Mouse (Mus musculus) liver, adult 2 months (tissue): ENCODE measurements around the gene Ptprn2. TPM values are rescaled to one million over a fixed set of nuclear protein-coding genes. Genes with fewer than 3 reads are reported as not detected.

Experiments used
- DNase-seq: peaks from one replicate; pipeline ENCODE4 v3.0.0-alpha.2; 2011; ENCODE audit warnings: low read depth, low spot score; ENCODE audit errors: extremely low read depth
- H3K27ac ChIP-seq: fragments of 200-500 bp; replicated peaks from 2 replicates; pipeline ENCODE4 v1.5.1; 2012; ENCODE audit warnings: low read depth, mild to moderate bottlenecking, control low read depth, inconsistent platforms, low read length; ENCODE audit not compliant: insufficient read depth
- H3K27me3 ChIP-seq: fragments of 200-500 bp; 2 replicates; pipeline ENCODE4 v1.6.1; 2012; ENCODE audit warnings: mild to moderate bottlenecking, moderate library complexity, low read length, inconsistent platforms; ENCODE audit not compliant: control insufficient read depth, insufficient read depth
- H3K36me3 ChIP-seq: fragments of 200-500 bp; 2 replicates; pipeline ENCODE4 v1.6.1; 2012; ENCODE audit warnings: low read length, inconsistent platforms; ENCODE audit not compliant: control insufficient read depth, insufficient read depth
- H3K4me1 ChIP-seq: fragments of 200-500 bp; 2 replicates; pipeline ENCODE4 v1.6.1; 2011; ENCODE audit warnings: low read length; ENCODE audit not compliant: control insufficient read depth, insufficient read depth
- H3K4me3 ChIP-seq: fragments of 200-500 bp; 2 replicates; pipeline ENCODE4 v1.5.1; 2011; ENCODE audit warnings: low read depth, mild to moderate bottlenecking, control low read depth, low read length, moderate library complexity; ENCODE audit not compliant: insufficient read depth
- H3K79me2 ChIP-seq: fragments of 200-500 bp; 2 replicates; pipeline ENCODE4 v1.6.1; 2012; ENCODE audit warnings: inconsistent platforms, mild to moderate bottlenecking, low read length, moderate library complexity; ENCODE audit not compliant: control insufficient read depth, insufficient read depth
- H3K9ac ChIP-seq: fragments of 200-500 bp; 2 replicates; pipeline ENCODE4 v1.6.1; 2012; ENCODE audit warnings: low read depth, mild to moderate bottlenecking, control low read depth, inconsistent platforms, low read length
- CTCF ChIP-seq: fragments of 200-500 bp; IDR thresholded peaks from 2 replicates; pipeline ENCODE4 v1.5.1; 2011; ENCODE audit warnings: low read depth, low read length, control low read depth
- POLR2A ChIP-seq: fragments of 200-500 bp; IDR thresholded peaks from 2 replicates; pipeline ENCODE4 v1.6.1; 2011; ENCODE audit warnings: low read length, control low read depth; ENCODE audit not compliant: insufficient read depth; ENCODE audit errors: extremely low read depth
- WGBS: fragments of 180-500 bp; shearing (Covaris S2); methylation state at CpG from one replicate; pipeline ENCODE4 v1.1.7; 2018; 5-methylcytosine and 5-hydroxymethylcytosine counted together
- polyA plus RNA-seq: library from polyadenylated mRNA; depleted of rRNA; stranded (reverse); fragments of >200 nt; gene quantifications from 2 replicates; pipeline ENCODE4 v1.2.3, GENCODE M21; 2012
- total RNA-seq: library from RNA; depleted of rRNA; stranded (reverse); fragments of >200 nt; gene quantifications from 2 replicates; pipeline ENCODE4 v1.2.3, GENCODE M21; 2014

Gene Ptprn2
- total and polyA plus RNA-seq, 2 experiments: 0.06 TPM; not detected in 1

DNA sequence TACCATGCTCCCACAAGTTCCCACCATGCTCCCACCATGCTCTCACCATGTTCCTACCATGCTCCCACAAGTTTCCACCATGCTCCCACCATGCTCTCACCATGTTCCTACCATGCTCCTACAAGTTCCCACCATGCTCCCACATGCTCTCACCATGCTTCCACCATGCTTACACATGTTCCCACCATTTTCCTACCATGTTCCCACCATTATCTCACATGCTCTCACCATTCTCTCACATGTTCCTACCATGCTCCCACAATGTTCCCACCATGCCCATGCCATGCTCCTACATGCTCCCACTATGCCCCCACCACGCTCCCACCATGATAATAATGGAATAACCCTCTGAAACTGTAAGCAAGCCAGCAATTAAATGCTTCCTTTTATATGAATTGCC lies 495.8 kb downstream of the Ptprn2 start:
- Histone ChIP-seq H3K4me1 (no peaks in the 10 kb centered on the region), H3K9ac (no peak overlapping the region), H3K4me3 (no peak overlapping the region), H3K27me3 (no peaks in the 10 kb centered on the region; the same call in 1 of the 2 replicates), H3K36me3 (no peaks in the 10 kb centered on the region), H3K79me2 (no peaks in the 10 kb centered on the region), H3K27ac (no peak overlapping the region)
- TF ChIP-seq CTCF (no peak), POLR2A (no peak)
- 69% methylated on average over 1 of the region's 1 CpGs for WGBS
- no peak for DNase-seq

DNA sequence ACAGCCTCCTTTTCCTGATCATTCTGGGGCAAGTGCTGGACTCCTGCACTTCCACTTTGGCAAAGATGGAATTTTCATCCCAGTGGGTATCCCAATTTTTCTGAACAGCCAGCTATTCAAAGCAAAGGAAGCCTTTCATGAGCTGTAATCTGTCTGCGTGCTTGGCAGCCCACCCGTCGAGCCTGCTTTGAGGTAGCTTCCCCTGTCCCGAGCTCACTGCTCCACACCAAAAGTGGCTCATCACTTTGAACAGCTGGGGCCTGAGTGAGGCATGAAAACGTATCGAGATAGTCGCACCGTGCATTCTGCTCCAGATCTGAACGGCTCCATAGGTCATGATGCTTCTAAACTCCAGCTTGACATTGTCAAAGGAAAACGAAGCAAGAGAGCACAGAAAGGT lies 503.6 kb downstream of the Ptprn2 start:
- WGBS: 72% methylated on average over 10 of the region's 10 CpGs
- Histone ChIP-seq H3K9ac (no peak overlapping the region), H3K4me1 (no peaks in the 10 kb centered on the region), H3K27ac (no peak overlapping the region), H3K4me3 (no peak overlapping the region), H3K27me3 (no peaks in the 10 kb centered on the region), H3K79me2 (no peaks in the 10 kb centered on the region), H3K36me3 (no peaks in the 10 kb centered on the region)
- no peak for DNase-seq
- TF ChIP-seq POLR2A (no peak), CTCF (no peak)

DNA sequence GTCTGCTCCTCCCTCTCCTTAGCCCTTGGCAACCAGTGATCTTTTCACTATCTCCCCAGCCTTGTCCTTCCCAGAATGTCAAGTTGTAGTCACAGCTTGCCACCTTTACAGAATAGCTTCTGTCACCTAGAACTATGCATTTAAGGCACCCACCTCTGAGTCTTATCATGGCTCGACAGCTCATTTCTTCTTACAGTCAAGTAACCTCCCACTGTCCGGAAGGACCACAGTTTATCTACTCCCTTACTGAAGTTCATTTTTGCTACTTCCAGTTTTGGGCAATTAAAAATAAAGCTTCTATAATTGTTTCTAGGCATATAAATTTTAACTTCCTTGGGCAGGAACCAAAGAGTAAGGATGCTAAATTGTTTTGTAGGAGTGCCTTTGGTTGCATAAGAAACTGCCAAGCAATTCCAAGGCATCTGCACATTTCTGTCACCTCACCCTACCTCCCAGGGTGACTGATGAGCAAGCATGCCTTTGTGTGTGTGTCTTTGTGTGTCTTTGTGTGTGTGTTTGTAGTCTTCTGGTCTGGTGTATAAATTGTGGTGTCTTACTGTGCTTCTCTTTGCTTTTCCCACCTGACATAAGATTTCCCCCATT lies 516.1 kb downstream of the Ptprn2 start:
- no peaks in the 10 kb centered on the region for H3K79me2 ChIP-seq
- WGBS: 75% methylated on average over 2 of the region's 2 CpGs
- H3K27ac ChIP-seq: no peak overlapping the region
- no peaks in the 10 kb centered on the region for H3K27me3 ChIP-seq
- DNase-seq: no peak
- TF ChIP-seq POLR2A (no peak), CTCF (no peak)
- H3K4me1 ChIP-seq: no peaks in the 10 kb centered on the region
- H3K9ac ChIP-seq: no peak overlapping the region
- H3K4me3 ChIP-seq: no peak overlapping the region
- no peaks in the 10 kb centered on the region for H3K36me3 ChIP-seq

DNA sequence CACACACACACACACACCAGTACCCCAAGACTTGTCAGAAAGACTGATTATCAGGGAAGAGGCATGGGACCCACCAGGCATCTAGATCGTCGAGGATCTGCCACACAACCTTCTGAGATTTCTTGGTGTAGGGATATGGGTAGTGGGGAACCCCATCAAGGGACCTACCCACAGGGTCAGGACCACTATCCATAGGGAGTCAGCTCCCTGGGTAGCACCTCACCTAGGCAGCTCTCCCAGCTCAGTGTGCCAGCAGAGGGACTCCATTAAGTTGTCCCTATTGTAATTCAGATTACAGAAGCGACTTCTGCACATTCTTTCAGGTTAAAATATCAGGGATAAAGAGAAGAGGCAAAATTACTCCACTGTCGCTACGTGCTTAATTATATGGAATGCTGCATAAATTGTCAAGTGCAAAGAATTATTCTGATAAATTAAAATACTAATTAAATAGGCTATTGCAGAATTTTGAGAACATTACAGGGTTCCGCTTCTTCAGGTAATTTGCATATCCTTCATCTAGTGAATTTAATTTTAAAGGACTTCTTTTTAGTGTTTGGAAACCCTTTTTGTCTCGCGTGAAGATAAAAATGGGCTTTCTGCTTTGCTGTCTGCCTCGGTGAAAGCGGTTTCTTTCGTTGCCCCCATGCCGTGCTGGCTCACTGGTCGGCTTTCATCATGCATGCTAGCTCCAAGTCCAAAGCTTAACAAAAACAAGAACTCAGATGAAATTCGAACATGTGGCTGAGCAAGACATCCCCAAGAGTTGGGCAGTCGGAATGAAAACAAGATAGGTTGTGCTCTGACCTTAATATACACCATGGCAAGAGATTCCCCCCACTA lies 531.5 kb downstream of the Ptprn2 start:
- WGBS: 80% methylated on average over 15 of the region's 15 CpGs
- Histone ChIP-seq H3K4me1 (no peaks in the 10 kb centered on the region), H3K27ac (no peak overlapping the region), H3K36me3 (no peaks in the 10 kb centered on the region), H3K79me2 (no peaks in the 10 kb centered on the region), H3K9ac (no peak overlapping the region), H3K4me3 (no peak overlapping the region), H3K27me3 (no peaks in the 10 kb centered on the region)
- TF ChIP-seq POLR2A: no peak
- no peak for TF ChIP-seq CTCF
- DNase-seq: no peak

DNA sequence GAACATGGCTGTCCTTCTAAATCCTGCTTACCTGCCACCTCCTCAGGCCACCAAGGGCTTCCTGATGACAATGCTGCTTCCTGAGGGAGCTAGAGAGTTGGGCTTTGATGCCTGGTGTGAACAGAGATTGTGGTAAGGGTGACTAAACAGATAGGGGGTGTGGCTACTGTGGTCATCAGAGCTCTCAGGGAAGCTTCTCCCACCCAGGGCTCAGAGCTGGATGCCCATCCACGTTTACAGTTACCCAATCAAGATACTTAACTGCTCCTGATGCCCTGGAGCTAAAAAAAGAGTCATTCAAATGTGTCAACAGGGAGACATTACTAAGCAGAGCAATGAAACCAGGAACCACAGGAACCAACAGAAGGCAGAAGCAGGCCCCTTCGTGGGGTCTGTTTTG lies 532.4 kb downstream of the Ptprn2 start:
- Histone ChIP-seq H3K79me2 (no peaks in the 10 kb centered on the region), H3K4me1 (no peaks in the 10 kb centered on the region), H3K27me3 (no peaks in the 10 kb centered on the region), H3K36me3 (no peaks in the 10 kb centered on the region), H3K4me3 (no peak overlapping the region), H3K9ac (no peak overlapping the region), H3K27ac (no peak overlapping the region)
- no peak for DNase-seq
- no peak for TF ChIP-seq POLR2A
- TF ChIP-seq CTCF: no peak
- 21% methylated on average over 2 of the region's 2 CpGs for WGBS

DNA sequence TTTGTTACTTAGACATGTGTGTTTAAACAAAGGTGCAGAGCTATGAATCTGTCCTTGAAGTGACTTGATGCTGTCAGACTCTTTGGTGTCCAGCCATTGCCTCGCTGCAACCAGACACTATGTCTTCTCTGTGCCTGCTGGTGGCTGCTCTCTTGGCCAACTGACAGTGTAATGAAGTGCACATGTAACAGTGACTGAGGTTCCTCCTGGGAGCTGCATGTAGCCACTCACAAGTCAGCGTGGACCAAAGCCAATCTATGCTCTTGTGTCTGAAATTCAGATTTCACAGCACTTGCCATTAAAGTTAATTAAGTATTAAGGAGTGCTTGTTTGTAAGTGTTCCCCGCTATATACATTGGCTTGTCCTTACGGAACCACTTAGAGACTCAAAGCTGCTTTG lies 537.7 kb downstream of the Ptprn2 start:
- no peaks in the 10 kb centered on the region for H3K79me2 ChIP-seq
- H3K27ac ChIP-seq: no peak overlapping the region
- DNase-seq: no peak
- WGBS: 80% methylated on average over 4 of the region's 4 CpGs
- H3K4me3 ChIP-seq: no peak overlapping the region
- H3K27me3 ChIP-seq: no peaks in the 10 kb centered on the region
- no peak overlapping the region for H3K9ac ChIP-seq
- H3K4me1 ChIP-seq: no peaks in the 10 kb centered on the region
- no peaks in the 10 kb centered on the region for H3K36me3 ChIP-seq
- no peak for TF ChIP-seq CTCF
- no peak for TF ChIP-seq POLR2A
